Mouse (Mus musculus) CH12.LX (cell line): ENCODE measurements around the gene Mknk2.

Source experiments
- CHD2 ChIP-seq: IDR thresholded peaks from 2 replicates; pipeline ENCODE4 v1.6.1; 2011; ENCODE audit warnings: low read length, improper control_type of control experiment
- CTCF ChIP-seq, 2 experiments: IDR thresholded peaks in 1 of 2; conservative IDR thresholded peaks in 1 of 2; 2 replicates each; pipeline ENCODE4 v1.5.1; 2011 to 2012; ENCODE audit warnings: low read depth in 2 of 2, low read length in 2 of 2, improper control_type of control experiment in 1 of 2, inconsistent platforms in 1 of 2, mild to moderate bottlenecking in 1 of 2, moderate library complexity in 1 of 2
- JUND ChIP-seq: conservative IDR thresholded peaks from 2 replicates; pipeline ENCODE4 v1.6.1; 2011; ENCODE audit warnings: low read depth, low read length, improper control_type of control experiment
- KAT2A ChIP-seq: IDR thresholded peaks from 2 replicates; pipeline ENCODE4 v1.6.1; 2012; ENCODE audit warnings: low read length, improper control_type of control experiment, inconsistent platforms; ENCODE audit not compliant: insufficient replicate concordance
- MAX ChIP-seq: IDR thresholded peaks from 2 replicates; pipeline ENCODE4 v1.6.1; 2011; ENCODE audit warnings: low read length, improper control_type of control experiment
- MAZ ChIP-seq: IDR thresholded peaks from 2 replicates; pipeline ENCODE4 v1.6.1; 2012; ENCODE audit warnings: low read depth, mild to moderate bottlenecking, inconsistent platforms, low read length, improper control_type of control experiment, moderate library complexity
- MXI1 ChIP-seq: IDR thresholded peaks from 2 replicates; pipeline ENCODE4 v1.6.1; 2011; ENCODE audit warnings: mild to moderate bottlenecking, low read depth, low read length, improper control_type of control experiment
- NRF1 ChIP-seq: IDR thresholded peaks from 2 replicates; pipeline ENCODE4 v1.6.1; 2014; ENCODE audit warnings: low read depth, mild to moderate bottlenecking, inconsistent platforms, low read length, improper control_type of control experiment, moderate library complexity
- POLR2A ChIP-seq: IDR thresholded peaks from 2 replicates; pipeline ENCODE4 v1.6.1; 2011; ENCODE audit warnings: low read depth, mild to moderate bottlenecking, improper control_type of control experiment, low read length
- POLR2AphosphoS2 ChIP-seq: IDR thresholded peaks from 2 replicates; pipeline ENCODE4 v1.6.1; 2011; ENCODE audit warnings: low read depth, low read length, improper control_type of control experiment
- SIN3A ChIP-seq: IDR thresholded peaks from 2 replicates; pipeline ENCODE4 v1.6.1; 2012; ENCODE audit warnings: low read length, improper control_type of control experiment, inconsistent platforms
- SMC3 ChIP-seq: IDR thresholded peaks from 2 replicates; pipeline ENCODE4 v1.6.1; 2011; ENCODE audit warnings: low read depth, low read length, improper control_type of control experiment
- TCF12 ChIP-seq: IDR thresholded peaks from 2 replicates; pipeline ENCODE4 v1.6.1; 2014; ENCODE audit warnings: low read depth, mild to moderate bottlenecking, inconsistent platforms, low read length, improper control_type of control experiment
- ZMIZ1 ChIP-seq: IDR thresholded peaks from 2 replicates; pipeline ENCODE4 v1.6.1; 2012; ENCODE audit warnings: low read depth, mild to moderate bottlenecking, inconsistent platforms, low read length, improper control_type of control experiment

- TF ChIP-seq NRF1: no peak
- no peak for TF ChIP-seq CTCF (conservative IDR thresholded peaks at IDR 0.05 in 1 of 2, IDR thresholded peaks at IDR 0.05 in 1 of 2; ENCODE audit: low read depth in 2 of 2, low read length in 2 of 2)
- no peak for TF ChIP-seq TCF12
- TF ChIP-seq MXI1: no peak
- TF ChIP-seq JUND: no peak
- TF ChIP-seq POLR2A: no peak
- TF ChIP-seq SIN3A: no peak
- no peak for TF ChIP-seq CHD2
- TF ChIP-seq MAX: no peak
- TF ChIP-seq KAT2A: no peak
- TF ChIP-seq MAZ: no peak
- no peak for TF ChIP-seq ZMIZ1
- TF ChIP-seq POLR2AphosphoS2: no peak
- no peak for TF ChIP-seq SMC3
Measured at GRCm38 (mm10) chr10:80703643-80704042, 25.7 kb upstream of the Mknk2 start.
